Mouse (Mus musculus) hindbrain, embryonic 13.5 days (tissue): Measurements from ENCODE around the gene Hspa2. TPM values are rescaled to one million over a fixed set of nuclear protein-coding genes. Genes with fewer than 3 reads are reported as not detected.

Experiments used
- ATAC-seq: fragments of 200-750 bp; cut with Nextera tagmentation; 2 replicates; pipeline ENCODE4 v1.8.0; 2017; ENCODE audit warnings: moderate TSS enrichment; ENCODE audit not compliant: low FRiP score
- H3K27ac ChIP-seq: fragments of 300-500 bp; sonication (generic); 2 replicates; pipeline ENCODE4 v1.5.1; 2015; ENCODE audit warnings: inconsistent platforms, mild to moderate bottlenecking, moderate library complexity
- H3K27me3 ChIP-seq: fragments of 300-500 bp; sonication (generic); 2 replicates; pipeline ENCODE4 v1.6.1; 2015; ENCODE audit warnings: mild to moderate bottlenecking, inconsistent platforms
- H3K36me3 ChIP-seq: fragments of 300-500 bp; sonication (generic); 2 replicates; pipeline ENCODE4 v1.6.1; 2015; ENCODE audit warnings: mild to moderate bottlenecking, inconsistent platforms
- H3K4me1 ChIP-seq: fragments of 300-500 bp; sonication (generic); replicated peaks from 2 replicates; pipeline ENCODE4 v1.6.1; 2015; ENCODE audit warnings: inconsistent platforms
- H3K4me2 ChIP-seq: fragments of 300-500 bp; sonication (generic); 2 replicates; pipeline ENCODE4 v1.6.1; 2015; ENCODE audit warnings: inconsistent platforms, mild to moderate bottlenecking, moderate library complexity
- H3K4me3 ChIP-seq: fragments of 300-500 bp; sonication (generic); 2 replicates; pipeline ENCODE4 v1.5.1; 2015; ENCODE audit warnings: mild to moderate bottlenecking, inconsistent platforms
- H3K9ac ChIP-seq: fragments of 300-500 bp; sonication (generic); 2 replicates; pipeline ENCODE4 v1.6.1; 2015; ENCODE audit warnings: mild to moderate bottlenecking, inconsistent platforms
- H3K9me3 ChIP-seq: fragments of 300-500 bp; sonication (generic); 2 replicates; pipeline ENCODE4 v1.6.1; 2016; ENCODE audit warnings: inconsistent platforms
- WGBS: fragments of 180-500 bp; shearing (Covaris S2); methylation state at CpG from one replicate; pipeline ENCODE4 v1.1.7; 2015; 5-methylcytosine and 5-hydroxymethylcytosine counted together
- polyA plus RNA-seq: library from polyadenylated mRNA; unstranded; fragments of >200 nt; fragmentation: Nextera tagmentation; extraction: Ambion mirVana; gene quantifications from 2 replicates; pipeline ENCODE4 v1.2.1, GENCODE M21; 2015

Gene Hspa2
- polyA plus RNA-seq, 1 experiment from 2014 or later: 8.3 TPM

DNA sequence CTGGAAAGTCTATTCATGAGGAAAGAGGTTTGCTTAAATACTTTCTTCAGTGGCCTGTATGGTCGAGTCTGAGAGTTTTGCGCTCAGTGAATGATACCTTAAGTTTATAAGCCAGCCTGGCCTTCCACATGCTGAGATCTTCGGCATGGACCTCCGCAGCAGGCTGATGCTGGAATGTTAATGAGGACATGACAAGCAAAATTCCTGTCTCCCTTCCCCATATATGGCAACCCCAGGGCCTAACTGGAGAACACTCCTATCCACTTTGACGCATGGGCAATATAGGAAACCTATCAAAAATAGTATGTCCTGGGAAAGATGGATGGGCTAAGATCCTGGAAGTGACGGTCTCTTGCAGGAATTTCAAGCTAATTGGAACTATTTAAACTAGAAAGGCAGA lies 44.2 kb downstream of the Hspa2 start:
- H3K36me3 ChIP-seq: no peaks in the 10 kb centered on the region
- H3K27me3 ChIP-seq: no peaks in the 10 kb centered on the region
- no peaks in the 10 kb centered on the region for H3K9me3 ChIP-seq
- 76% methylated on average over 6 of the region's 6 CpGs for WGBS
- no peak overlapping the region for H3K4me3 ChIP-seq
- no peak for ATAC-seq
- H3K4me1 ChIP-seq: no peaks in the 10 kb centered on the region
- no peak overlapping the region for H3K9ac ChIP-seq
- H3K4me2 ChIP-seq: no peak overlapping the region
- H3K27ac ChIP-seq: no peak overlapping the region

- 46% methylated on average over 2 of the region's 2 CpGs for WGBS
- H3K4me1 ChIP-seq: no peaks in the 10 kb centered on the region
- H3K36me3 ChIP-seq: no peaks in the 10 kb centered on the region
- H3K9ac ChIP-seq: no peak overlapping the region
- no peak for ATAC-seq
- no peak overlapping the region for H3K27ac ChIP-seq
- H3K9me3 ChIP-seq: no peaks in the 10 kb centered on the region
- H3K4me3 ChIP-seq: no peak overlapping the region
- H3K4me2 ChIP-seq: no peak overlapping the region
- no peaks in the 10 kb centered on the region for H3K27me3 ChIP-seq
Observed at GRCm38 (mm10) chr12:76452203-76452602, 48.2 kb downstream of the Hspa2 start.

Other genes starting within 250 kb of the Hspa2 start
- 0.28 and 0.38 TPM in 2 replicates for gene Esr2, start 226.9 kb upstream of the Hspa2 start, polyA plus RNA-seq
- 0.08 TPM in 1 of 2 replicates, not detected in the other for gene Tex21, start 157.4 kb upstream of the Hspa2 start, polyA plus RNA-seq
- 26.3 and 27.1 TPM in 2 replicates for gene Mthfd1, start 148.9 kb upstream of the Hspa2 start, polyA plus RNA-seq
- 7.4 and 7.9 TPM in 2 replicates for gene Akap5, start 79.3 kb upstream of the Hspa2 start, polyA plus RNA-seq
- gene Zbtb25, start 34.6 kb upstream of the Hspa2 start, polyA plus RNA-seq: 14.9 and 16.0 TPM in 2 replicates
- 4.3 and 4.4 TPM in 2 replicates for gene Zbtb1, start 33.9 kb upstream of the Hspa2 start, polyA plus RNA-seq
- 0.84 and 2.2 TPM in 2 replicates for gene Ppp1r36, start 13.4 kb downstream of the Hspa2 start, polyA plus RNA-seq
- 1.6 and 2.1 TPM in 2 replicates for gene Plekhg3, start 126.7 kb downstream of the Hspa2 start, polyA plus RNA-seq